8 mouse cellular contexts compared by ENCODE assay signal in genomic region chr11:76744550-76744949, GRCm38 (mm10). TPM values are rescaled to one million over a fixed set of nuclear protein-coding genes. Genes with fewer than 3 reads are reported as not detected.
DNase-seq lines count a peak whose midpoint lies in the region; ATAC-seq and TF ChIP-seq lines count a peak whose summit lies in the region.

No protein-coding gene starts in this region.

- ATAC-seq in liver, postnatal 0 days = no peak
- ATAC-seq in liver, embryonic 12.5 days = no peak
- no peak for ATAC-seq in megakaryocyte progenitor cell, adult 5-6 weeks (replicated peaks; ENCODE audit: poor library complexity)

- 82% methylated on average over 7 of the region's 7 CpGs for WGBS in liver, postnatal 0 days (ENCODE audit: insufficient replicate concordance)
- 81% methylated on average over 7 of the region's 7 CpGs for WGBS in liver, embryonic 12.5 days (ENCODE audit: insufficient replicate concordance)

- DNase-seq in liver, postnatal 0 days = no peak
- peak; percentile 28 for DNase-seq in brain, embryonic 18.5 days (ENCODE audit: low read depth, low spot score)
- DNase-seq in frontal cortex, postnatal 36 days (ENCODE audit: low spot score in 2 of 2) = peak; percentile 17 to 67
- peak; percentile 56 for DNase-seq in layer of hippocampus, adult 9-11 months
- DNase-seq in thymus, adult 18-20 months = no peak
- no peak for DNase-seq in ovary, postnatal 14 days (ENCODE audit: low spot score)

- no peak overlapping the region for H3K4me3 ChIP-seq in liver, postnatal 0 days (ENCODE audit: low read depth, low read length)
- H3K4me3 ChIP-seq in liver, embryonic 12.5 days = no peak overlapping the region

- H3K4me2 ChIP-seq in liver, postnatal 0 days (ENCODE audit: low read depth, low read length) = no peak overlapping the region
- H3K4me2 ChIP-seq in liver, embryonic 12.5 days = no peak overlapping the region

- H3K9ac ChIP-seq in liver, postnatal 0 days (replicated peaks) = no peak overlapping the region
- no peak overlapping the region for H3K9ac ChIP-seq in liver, embryonic 12.5 days

- H3K27ac ChIP-seq in liver, postnatal 0 days (ENCODE audit: low read depth) = no peak overlapping the region
- no peak overlapping the region for H3K27ac ChIP-seq in liver, embryonic 12.5 days

- no peak for TF ChIP-seq EP300 in liver, postnatal 0 days (IDR thresholded peaks at IDR 0.05; ENCODE audit: low read depth)

- H3K27me3 ChIP-seq in liver, postnatal 0 days (ENCODE audit: insufficient read depth, low read length) = no peaks in the 10 kb centered on the region
- no peaks in the 10 kb centered on the region for H3K27me3 ChIP-seq in liver, embryonic 12.5 days (replicated peaks)

- TF ChIP-seq CTCF in liver, postnatal 0 days (IDR thresholded peaks at IDR 0.05; ENCODE audit: low read depth) = peak; percentile 52

- H3K9me3 ChIP-seq in liver, postnatal 0 days (ENCODE audit: low read length) = no peaks in the 10 kb centered on the region
- H3K9me3 ChIP-seq in liver, embryonic 12.5 days (replicated peaks) = no peaks in the 10 kb centered on the region

- H3K36me3 ChIP-seq in liver, postnatal 0 days (replicated peaks; ENCODE audit: insufficient read depth, low read length) = peaks cover 59% of the 10 kb centered on the region
- H3K36me3 ChIP-seq in liver, embryonic 12.5 days = peaks cover 79% of the 10 kb centered on the region

- H3K4me1 ChIP-seq in liver, postnatal 0 days (ENCODE audit: insufficient read depth) = no peaks in the 10 kb centered on the region
- no peaks in the 10 kb centered on the region for H3K4me1 ChIP-seq in liver, embryonic 12.5 days

RNA-seq across cellular contexts. Expression of gene Gosr1, which starts 18.8 kb away (rescaled TPM):
- 10.1 and 12.9 TPM in 2 replicates for polyA plus RNA-seq in liver, postnatal 0 days (2015; fragmentation: Nextera tagmentation; extraction: Ambion mirVana)
- 13.2 and 15.2 TPM in 2 replicates for polyA plus RNA-seq in liver, embryonic 12.5 days (2016; fragmentation: Nextera tagmentation; extraction: Ambion mirVana)
- total RNA-seq in megakaryocyte progenitor cell, adult 5-6 weeks (2015) = 19.4 and 27.4 TPM in 2 replicates
- total RNA-seq in megakaryocyte progenitor cell, adult 5-6 weeks (2017) = 65.4 and 71.6 TPM in 2 replicates

Comparison
In these comparisons a context has a peak if more than half of its experiments do, and no peak if none do; other contexts are left out.
1. DNase-seq: peak in brain, embryonic 18.5 days (single experiment), frontal cortex, postnatal 36 days (2 of 2) and layer of hippocampus, adult 9-11 months (single experiment); none in liver, postnatal 0 days (single experiment), thymus, adult 18-20 months (0 of 2) and ovary, postnatal 14 days (single experiment).